Mouse (Mus musculus) adrenal gland, postnatal 25 days (tissue): ENCODE measurements around the gene Wdr74. TPM values are rescaled to one million over a fixed set of nuclear protein-coding genes. Genes with fewer than 3 reads are reported as not detected.

Experiments used
- microRNA-seq, 2 experiments: library from miRNA; unstranded; fragments of <30 nt; microRNA quantifications; one replicate each; pipeline ENCODE4 v1.2.0; 2021
- total RNA-seq: library from RNA; stranded (reverse); gene quantifications from 2 replicates; pipeline ENCODE4 v1.2.3, GENCODE M21; 2021

Wdr74 gene
- total RNA-seq, 1 experiment from 2014 or later = 52.0 TPM

Small RNAs within 50 kb of the gene (microRNA-seq; reads per million reads assigned to microRNA genes)
- gene Mir6992 = 0 reads per million in 2 experiments

Other genes with a start within 250 kb of the Wdr74 start
- 0.24 TPM in 1 of 2 replicates, not detected in the other for gene Slc22a8, start 144.6 kb upstream of the Wdr74 start, total RNA-seq
- not detected in 2 replicates for gene Slc22a6, start 117.8 kb upstream of the Wdr74 start, total RNA-seq
- 1.6 and 2.4 TPM in 2 replicates for gene Chrm1, start 72.0 kb upstream of the Wdr74 start, total RNA-seq
- 269 and 403 TPM in 2 replicates for gene Slc3a2, start 12.5 kb upstream of the Wdr74 start, total RNA-seq
- 2.6 and 2.8 TPM in 2 replicates for gene 1700092M07Rik, start 4.9 kb downstream of the Wdr74 start, total RNA-seq
- gene Stx5a, start 5.6 kb downstream of the Wdr74 start, total RNA-seq = 92.3 and 106 TPM in 2 replicates
- gene Nxf1, start 21.2 kb downstream of the Wdr74 start, total RNA-seq = 128 and 179 TPM in 2 replicates
- 122 and 123 TPM in 2 replicates for gene Tmem223, start 35.2 kb downstream of the Wdr74 start, total RNA-seq
- gene Tmem179b, start 38.6 kb downstream of the Wdr74 start, total RNA-seq = 56.4 and 75.9 TPM in 2 replicates
- 15.1 and 23.1 TPM in 2 replicates for gene Taf6l, start 50.6 kb downstream of the Wdr74 start, total RNA-seq
- 96.3 and 103 TPM in 2 replicates for gene Polr2g, start 62.8 kb downstream of the Wdr74 start, total RNA-seq
- 2.4 and 3.9 TPM in 2 replicates for gene Zbtb3, start 66.7 kb downstream of the Wdr74 start, total RNA-seq
- 32.7 and 41.1 TPM in 2 replicates for gene Ttc9c, start 83.5 kb downstream of the Wdr74 start, total RNA-seq
- 72.0 and 83.0 TPM in 2 replicates for gene Hnrnpul2, start 84.2 kb downstream of the Wdr74 start, total RNA-seq
- gene AC129217.1, start 93.9 kb downstream of the Wdr74 start, total RNA-seq = 23.5 TPM in 1 of 2 replicates, not detected in the other
- 139 and 169 TPM in 2 replicates for gene Bscl2, start 101.6 kb downstream of the Wdr74 start, total RNA-seq
- 5.3 and 6.1 TPM in 2 replicates for gene Gng3, start 103.4 kb downstream of the Wdr74 start, total RNA-seq
- gene Lrrn4cl, start 114.9 kb downstream of the Wdr74 start, total RNA-seq = 1.4 and 1.8 TPM in 2 replicates
- 206 and 217 TPM in 2 replicates for gene Ubxn1, start 135.7 kb downstream of the Wdr74 start, total RNA-seq
- 70.0 and 72.2 TPM in 2 replicates for gene Uqcc3, start 145.1 kb downstream of the Wdr74 start, total RNA-seq
- gene Lbhd1, start 147.9 kb downstream of the Wdr74 start, total RNA-seq = 5.9 and 23.7 TPM in 2 replicates
- not detected in 2 replicates for gene Gm49403, start 148.1 kb downstream of the Wdr74 start, total RNA-seq
- 48.8 and 57.4 TPM in 2 replicates for gene 1810009A15Rik, start 153.0 kb downstream of the Wdr74 start, total RNA-seq
- not detected in 2 replicates for gene Gm49416, start 153.1 kb downstream of the Wdr74 start, total RNA-seq
- 23.5 and 26.7 TPM in 2 replicates for gene Ints5, start 157.2 kb downstream of the Wdr74 start, total RNA-seq
- gene Ganab, start 162.2 kb downstream of the Wdr74 start, total RNA-seq = 196 and 200 TPM in 2 replicates
- 58.5 and 60.9 TPM in 2 replicates for gene B3gat3, start 184.5 kb downstream of the Wdr74 start, total RNA-seq
- gene Rom1, start 193.5 kb downstream of the Wdr74 start, total RNA-seq = 33.4 and 33.8 TPM in 2 replicates
- 57.2 and 67.5 TPM in 2 replicates for gene Eml3, start 193.7 kb downstream of the Wdr74 start, total RNA-seq
- gene Mta2, start 206.0 kb downstream of the Wdr74 start, total RNA-seq = 98.6 and 104 TPM in 2 replicates
- gene Tut1, start 218.0 kb downstream of the Wdr74 start, total RNA-seq = 23.1 and 23.6 TPM in 2 replicates
- gene Eef1g, start 231.2 kb downstream of the Wdr74 start, total RNA-seq = 327 and 416 TPM in 2 replicates